Mouse (Mus musculus): ENCODE results near the gene Pfkfb2.

GRCm38 (mm10) chr1:130733671-130734070 is 4.6 kb upstream of the Pfkfb2 start:
- TF ChIP-seq ZC3H11A (IDR thresholded peaks at IDR 0.05; ENCODE audit: borderline replicate concordance, low read depth, low read length) (no peak), HCFC1 (IDR thresholded peaks at IDR 0.05; ENCODE audit: borderline replicate concordance, insufficient read depth, low read length) (no peak), ZNF384 (IDR thresholded peaks at IDR 0.05; ENCODE audit: low read depth, low read length) (no peak), CHD2 (IDR thresholded peaks at IDR 0.05; ENCODE audit: low read depth, low read length) (no peak)

Data from ES-E14 (cell line).